Mouse (Mus musculus) megakaryocyte, embryonic 14.5 days (primary cell): Measurements from ENCODE around the gene Fgfr2.

Source experiments
- FLI1 ChIP-seq: IDR thresholded peaks from 2 replicates; pipeline ENCODE4 v1.6.1; 2012; ENCODE audit warnings: low read length, inconsistent platforms, mixed read lengths
- GATA1 ChIP-seq: IDR thresholded peaks from 3 replicates; pipeline ENCODE4 v1.6.1; 2012; ENCODE audit warnings: mixed read lengths, low read length, inconsistent platforms, borderline replicate concordance

DNA sequence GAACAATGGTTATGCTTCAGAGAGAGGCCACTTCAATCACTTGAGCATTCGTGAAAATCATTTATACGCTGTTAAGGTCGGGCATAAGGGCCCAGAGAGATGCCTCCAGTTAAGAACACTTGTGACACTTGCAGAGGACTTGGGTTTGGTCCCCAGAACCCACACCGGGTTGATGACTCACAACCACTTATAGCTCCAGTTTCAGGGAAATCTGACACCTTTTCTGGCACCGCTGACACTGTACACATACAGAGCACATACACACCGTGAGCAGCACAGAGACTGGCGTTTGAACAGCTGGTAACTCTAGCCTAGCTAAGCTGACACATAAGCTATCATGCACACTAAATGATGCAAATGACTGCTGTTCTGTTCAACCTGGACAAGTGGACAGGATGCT lies 1114.1 kb downstream of the Fgfr2 start:
- TF ChIP-seq GATA1 (no peak), FLI1 (no peak)
